Mouse (Mus musculus) thymus, adult 2 months (tissue): ENCODE results near the gene Ube2k. TPM values are rescaled to one million over a fixed set of nuclear protein-coding genes. Genes with fewer than 3 reads are reported as not detected.

Experiments used
- DNase-seq: peaks from one replicate; pipeline ENCODE4 v3.0.0; 2021
- H3K27ac ChIP-seq: fragments of 200-500 bp; 2 replicates; pipeline ENCODE4 v1.5.1; 2012; ENCODE audit warnings: low read length, control low read depth; ENCODE audit not compliant: control insufficient read depth, insufficient read depth
- H3K27me3 ChIP-seq: fragments of 200-500 bp; 2 replicates; pipeline ENCODE4 v1.6.1; 2012; ENCODE audit warnings: mild to moderate bottlenecking, low read length, moderate library complexity, mixed read lengths; ENCODE audit not compliant: control insufficient read depth, insufficient read depth
- H3K36me3 ChIP-seq: fragments of 200-500 bp; 2 replicates; pipeline ENCODE4 v1.6.1; 2012; ENCODE audit warnings: mild to moderate bottlenecking, low read length, moderate library complexity; ENCODE audit not compliant: control insufficient read depth, insufficient read depth
- H3K4me1 ChIP-seq: fragments of 200-500 bp; replicated peaks from 2 replicates; pipeline ENCODE4 v1.6.1; 2012; ENCODE audit warnings: low read length; ENCODE audit not compliant: control insufficient read depth, insufficient read depth
- H3K4me3 ChIP-seq: fragments of 200-500 bp; 2 replicates; pipeline ENCODE4 v1.5.1; 2012; ENCODE audit warnings: mild to moderate bottlenecking, low read length, control low read depth, moderate library complexity; ENCODE audit not compliant: control insufficient read depth, insufficient read depth
- CTCF ChIP-seq: fragments of 200-500 bp; IDR thresholded peaks from 2 replicates; pipeline ENCODE4 v1.5.1; 2012; ENCODE audit warnings: mild to moderate bottlenecking, control low read depth, low read length, moderate library complexity, borderline replicate concordance; ENCODE audit not compliant: control insufficient read depth, poor library complexity, insufficient read depth; ENCODE audit errors: extremely low read depth
- POLR2A ChIP-seq: fragments of 200-500 bp; IDR thresholded peaks from 2 replicates; pipeline ENCODE4 v1.6.1; 2012; ENCODE audit warnings: mild to moderate bottlenecking, low read length, control low read depth, moderate library complexity; ENCODE audit not compliant: control insufficient read depth, poor library complexity, insufficient read depth; ENCODE audit errors: extremely low read depth
- WGBS: fragments of 180-500 bp; shearing (Covaris S2); methylation state at CpG from one replicate; pipeline ENCODE4 v1.1.7; 2018; 5-methylcytosine and 5-hydroxymethylcytosine counted together
- polyA plus RNA-seq: library from polyadenylated mRNA; depleted of rRNA; stranded (reverse); fragments of >200 nt; gene quantifications from 2 replicates; pipeline ENCODE4 v1.2.3, GENCODE M21; 2012

Gene Ube2k
- polyA plus RNA-seq, 1 experiment: 21.7 TPM

- H3K27ac ChIP-seq: no peak overlapping the region
- TF ChIP-seq POLR2A (no peak), CTCF (no peak)
- H3K36me3 ChIP-seq: peaks cover 10% of the 10 kb centered on the region
- no peaks in the 10 kb centered on the region for H3K4me1 ChIP-seq
- no peak for DNase-seq
- 98% methylated on average over 3 of the region's 3 CpGs for WGBS
- no peak overlapping the region for H3K4me3 ChIP-seq
- H3K27me3 ChIP-seq: no peaks in the 10 kb centered on the region
Measured at GRCm38 (mm10) chr5:65578545-65578944, 41.5 kb downstream of the Ube2k start.

GRCm38 (mm10) chr5:65586291-65586690 is 49.3 kb downstream of the Ube2k start:
- 96% methylated on average over 5 of the region's 5 CpGs for WGBS
- Histone ChIP-seq H3K27me3 (no peaks in the 10 kb centered on the region), H3K27ac (no peak overlapping the region), H3K36me3 (peaks cover 15% of the 10 kb centered on the region), H3K4me1 (no peaks in the 10 kb centered on the region), H3K4me3 (no peak overlapping the region)
- TF ChIP-seq CTCF (no peak), POLR2A (no peak)
- DNase-seq: no peak

- Histone ChIP-seq H3K4me1 (no peaks in the 10 kb centered on the region), H3K4me3 (no peak overlapping the region), H3K27me3 (no peaks in the 10 kb centered on the region), H3K27ac (no peak overlapping the region), H3K36me3 (peaks cover 29% of the 10 kb centered on the region)
- no peak for DNase-seq
- TF ChIP-seq POLR2A: no peak
- no peak for TF ChIP-seq CTCF
- WGBS: 47% methylated on average over 1 of the region's 1 CpGs
Measured at GRCm38 (mm10) chr5:65590199-65590598, 53.2 kb downstream of the Ube2k start.

- no peak overlapping the region for H3K27ac ChIP-seq
- peaks cover 35% of the 10 kb centered on the region for H3K36me3 ChIP-seq
- no peak for DNase-seq
- no peak overlapping the region for H3K4me3 ChIP-seq
- no peaks in the 10 kb centered on the region for H3K27me3 ChIP-seq
- TF ChIP-seq CTCF (no peak), POLR2A (no peak)
- 75% methylated on average over 2 of the region's 2 CpGs for WGBS
- H3K4me1 ChIP-seq: no peaks in the 10 kb centered on the region
Measured at GRCm38 (mm10) chr5:65592421-65592820, 55.4 kb downstream of the Ube2k start.

- Histone ChIP-seq H3K27ac (no peak overlapping the region), H3K36me3 (peaks cover 20% of the 10 kb centered on the region; the same call in 1 of the 2 replicates), H3K4me1 (no peaks in the 10 kb centered on the region), H3K4me3 (no peak overlapping the region), H3K27me3 (no peaks in the 10 kb centered on the region)
- TF ChIP-seq CTCF: no peak
- no peak for TF ChIP-seq POLR2A
- DNase-seq: no peak
- 93% methylated on average over 7 of the region's 7 CpGs for WGBS
Measured at GRCm38 (mm10) chr5:65599681-65600080, 62.6 kb downstream of the Ube2k start.

GRCm38 (mm10) chr5:65606820-65607219 is 69.8 kb downstream of the Ube2k start:
- no peak for DNase-seq
- Histone ChIP-seq H3K27me3 (no peaks in the 10 kb centered on the region), H3K4me1 (no peaks in the 10 kb centered on the region), H3K27ac (no peak overlapping the region), H3K4me3 (no peak overlapping the region), H3K36me3 (peaks cover 20% of the 10 kb centered on the region)
- 95% methylated on average over 1 of the region's 1 CpGs for WGBS
- no peak for TF ChIP-seq POLR2A
- TF ChIP-seq CTCF: no peak

DNA sequence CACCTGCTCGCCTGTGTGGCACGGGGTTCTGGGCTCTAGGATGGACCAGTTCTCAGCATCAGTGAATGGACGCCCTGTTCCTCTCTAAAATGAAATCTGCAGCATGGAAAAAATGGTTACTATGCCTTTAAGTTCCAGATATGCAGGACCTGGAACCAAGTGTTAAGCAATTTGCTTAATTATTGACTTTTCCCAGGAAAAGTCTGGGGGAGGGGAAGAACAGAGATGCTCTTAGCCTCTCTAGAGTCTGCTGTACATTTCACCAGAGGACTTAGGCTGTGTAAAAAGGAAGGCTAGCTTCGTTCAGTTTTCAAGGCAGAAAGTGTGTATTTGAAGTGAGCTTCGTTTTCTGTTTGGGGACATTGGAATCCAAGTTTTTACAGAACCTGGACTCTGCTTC is 72.7 kb downstream of the Ube2k start:
- Histone ChIP-seq H3K27ac (no peak overlapping the region), H3K4me3 (no peak overlapping the region), H3K4me1 (no peaks in the 10 kb centered on the region), H3K27me3 (no peaks in the 10 kb centered on the region), H3K36me3 (peaks cover 31% of the 10 kb centered on the region)
- no peak for TF ChIP-seq POLR2A
- TF ChIP-seq CTCF: no peak
- DNase-seq: no peak
- 94% methylated on average over 5 of the region's 5 CpGs for WGBS

GRCm38 (mm10) chr5:65610541-65610940 is 73.5 kb downstream of the Ube2k start:
- no peaks in the 10 kb centered on the region for H3K27me3 ChIP-seq
- DNase-seq: no peak
- WGBS: 94% methylated on average over 4 of the region's 4 CpGs
- peaks cover 36% of the 10 kb centered on the region for H3K36me3 ChIP-seq
- TF ChIP-seq POLR2A: no peak
- TF ChIP-seq CTCF: no peak
- H3K27ac ChIP-seq: no peak overlapping the region
- H3K4me1 ChIP-seq: no peaks in the 10 kb centered on the region
- no peak overlapping the region for H3K4me3 ChIP-seq
